Mouse (Mus musculus) frontal cortex, postnatal 10 days (tissue): ENCODE data around the gene Phlpp1.

Experiments
- DNase-seq, 2 experiments: peaks; one replicate each; pipeline ENCODE4 v3.0.0; 2022; ENCODE audit warnings: low spot score in 2 of 2, mixed read lengths in 1 of 2

The Phlpp1 gene

GRCm38 (mm10) chr1:106386542-106386941, 215.0 kb downstream of the Phlpp1 start:
- DNase-seq = no peak

GRCm38 (mm10) chr1:106387264-106387663, 215.7 kb downstream of the Phlpp1 start:
- DNase-seq = no peak

- peak in 1 of 2 experiments; percentile 42 for DNase-seq
These were observed 218.1 kb downstream of the Phlpp1 start for GRCm38 (mm10) chr1:106389673-106390072.

- DNase-seq = no peak
These were observed 221.5 kb downstream of the Phlpp1 start for GRCm38 (mm10) chr1:106393072-106393471.

- no peak for DNase-seq
These were observed 223.1 kb downstream of the Phlpp1 start for GRCm38 (mm10) chr1:106394678-106395077.

GRCm38 (mm10) chr1:106395476-106395875, 223.9 kb downstream of the Phlpp1 start:
- peak in 1 of 2 experiments; percentile 50 for DNase-seq

- DNase-seq = peak in 1 of 2 experiments; percentile 3
These were observed 229.5 kb downstream of the Phlpp1 start for GRCm38 (mm10) chr1:106400900-106401634.

GRCm38 (mm10) chr1:106403011-106403501, 231.5 kb downstream of the Phlpp1 start:
- DNase-seq = peak in 1 of 2 experiments; percentile 4

GRCm38 (mm10) chr1:106406852-106407251, 235.3 kb downstream of the Phlpp1 start:
- no peak for DNase-seq

- DNase-seq = no peak
These were observed 236.4 kb downstream of the Phlpp1 start for GRCm38 (mm10) chr1:106407963-106408440.

GRCm38 (mm10) chr1:106410858-106411257, 239.3 kb downstream of the Phlpp1 start:
- no peak for DNase-seq

- peak in 1 of 2 experiments; percentile 34 for DNase-seq
These were observed 253.8 kb downstream of the Phlpp1 start for GRCm38 (mm10) chr1:106425128-106425936.

- DNase-seq = no peak
These were observed 256.6 kb downstream of the Phlpp1 start for GRCm38 (mm10) chr1:106428170-106428569.

GRCm38 (mm10) chr1:106428580-106428979, 257.0 kb downstream of the Phlpp1 start:
- DNase-seq = no peak

GRCm38 (mm10) chr1:106433580-106433979, 262.0 kb downstream of the Phlpp1 start:
- no peak for DNase-seq
